Mouse (Mus musculus) C2C12 (cell line): Measurements from ENCODE around the gene Larp7.

ENCODE experiments used
- CEBPB ChIP-seq: IDR thresholded peaks from one replicate; pipeline ENCODE4 v1.6.1; 2011; ENCODE audit warnings: low read depth, mild to moderate bottlenecking, control low read depth, moderate library complexity
- CTCF ChIP-seq: IDR thresholded peaks from one replicate; pipeline ENCODE4 v1.5.1; 2011; ENCODE audit not compliant: control insufficient read depth, insufficient read depth, insufficient read length
- MYOD1 ChIP-seq: IDR thresholded peaks from one replicate; pipeline ENCODE4 v1.6.1; 2011; ENCODE audit warnings: low read depth; ENCODE audit not compliant: control insufficient read depth, insufficient read length

DNA sequence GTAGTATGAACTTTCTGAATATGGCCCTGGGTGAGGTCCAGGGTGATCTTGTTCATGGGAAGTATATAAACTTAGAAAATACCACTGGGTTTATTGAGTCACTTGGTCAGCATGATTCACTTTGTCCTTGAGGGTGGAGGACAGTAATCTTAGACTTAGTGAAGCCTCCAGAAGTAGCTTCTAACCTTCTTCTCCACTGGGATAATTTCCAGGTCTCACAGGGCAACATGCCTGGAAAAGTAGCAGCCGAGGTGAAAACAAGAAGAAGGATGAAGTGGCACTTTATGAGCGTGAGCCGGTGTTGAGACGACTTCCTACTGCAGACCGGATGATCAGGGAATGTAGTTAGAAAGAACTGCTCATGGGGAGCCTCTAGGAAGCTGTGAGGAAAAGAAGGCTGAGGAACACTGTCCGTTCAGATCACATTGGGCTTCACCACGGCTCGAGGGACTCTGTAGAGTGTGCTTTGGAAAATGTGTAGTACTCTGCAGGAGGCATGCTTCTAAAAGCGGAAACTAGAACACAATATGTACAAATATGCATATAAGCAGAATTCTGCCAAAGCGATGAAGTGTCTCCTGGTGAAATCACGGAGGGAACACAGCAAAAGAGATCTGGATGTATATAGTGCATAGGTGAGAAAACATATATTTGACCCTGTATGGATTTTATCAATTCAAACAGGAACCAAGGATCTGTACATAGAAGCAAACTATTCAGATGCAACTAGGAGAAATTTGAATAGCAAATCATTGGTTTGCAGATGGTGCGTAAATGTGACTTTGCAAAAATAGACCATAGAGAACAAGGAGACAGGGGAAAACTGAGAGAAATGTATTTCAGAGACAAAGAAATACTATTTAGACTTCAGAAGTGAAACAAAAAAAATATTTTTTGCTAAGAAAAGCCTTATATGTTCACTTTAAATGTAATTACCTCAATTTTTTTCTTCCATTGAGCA is 41.1 kb downstream of the Larp7 start:
- TF ChIP-seq CTCF (no peak), CEBPB (no peak), MYOD1 (no peak)
